Mouse (Mus musculus) heart, embryonic 12.5 days (tissue): ENCODE results near the gene Prss48. TPM values are rescaled to one million over a fixed set of nuclear protein-coding genes. Genes with fewer than 3 reads are reported as not detected.

Source experiments
- polyA plus RNA-seq: library from polyadenylated mRNA; unstranded; fragments of >200 nt; fragmentation: Nextera tagmentation; extraction: Ambion mirVana; gene quantifications from 2 replicates; pipeline ENCODE4 v1.2.1, GENCODE M21; 2016

Gene Prss48
- polyA plus RNA-seq, 1 experiment from 2014 or later: not detected

Other genes starting within 250 kb of the Prss48 start
- 3.3 and 3.6 TPM in 2 replicates for gene Fam160a1, start 185.2 kb downstream of the Prss48 start, polyA plus RNA-seq
- gene Glt28d2, start 115.0 kb downstream of the Prss48 start, polyA plus RNA-seq: 0.85 and 1.2 TPM in 2 replicates
- gene Gm37240, start 115.0 kb downstream of the Prss48 start, polyA plus RNA-seq: 4.6 and 6.1 TPM in 2 replicates
- gene Sh3d19, start 31.4 kb downstream of the Prss48 start, polyA plus RNA-seq: 16.6 and 16.9 TPM in 2 replicates
- gene Rps3a1, start 140.2 kb upstream of the Prss48 start, polyA plus RNA-seq: 808 and 835 TPM in 2 replicates
- 2.4 and 2.9 TPM in 2 replicates for gene Lrba, start 222.2 kb upstream of the Prss48 start, polyA plus RNA-seq